Mouse (Mus musculus): ENCODE data around the gene Pter. TPM values are rescaled to one million over a fixed set of nuclear protein-coding genes. Genes with fewer than 3 reads are reported as not detected.

The Pter gene
- polyA plus RNA-seq, 1 experiment from 2014 or later = 16.1 TPM

DNA sequence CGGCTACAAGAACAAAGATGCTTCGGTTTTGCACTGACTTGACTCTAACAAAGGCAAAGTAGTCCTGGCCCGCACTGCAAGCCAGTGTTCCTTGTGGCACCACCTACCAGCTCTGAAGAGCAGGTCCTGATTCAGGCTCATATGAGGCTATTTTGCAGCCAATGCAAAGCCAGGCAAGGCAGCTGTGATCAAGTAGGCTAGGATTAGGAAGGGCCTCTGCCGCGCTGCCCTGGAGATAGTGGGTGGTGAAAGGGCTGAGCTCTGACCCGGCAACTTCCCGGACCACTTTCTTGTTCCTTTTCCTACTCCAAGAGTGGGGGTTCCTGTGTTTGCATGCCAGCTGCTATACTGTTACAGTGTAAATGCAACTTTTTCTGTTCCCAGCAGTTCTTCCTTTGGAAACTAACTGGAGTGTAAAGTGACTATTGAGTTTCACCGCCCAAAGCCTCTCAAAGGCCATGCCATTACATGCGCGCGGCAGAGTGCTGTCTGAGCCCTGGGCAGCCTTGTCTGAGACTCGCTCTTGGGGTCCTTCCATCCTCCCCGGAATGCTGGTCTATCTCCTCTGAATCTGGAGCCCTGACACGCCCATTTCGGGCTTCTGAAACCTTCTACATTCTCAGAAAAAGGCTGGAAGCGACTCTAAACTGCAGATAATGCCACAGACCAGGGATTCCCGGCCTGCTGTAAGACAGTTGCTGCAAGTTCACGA is 85.6 kb downstream of the Pter start:
- Histone ChIP-seq H3K4me3 (replicated peaks) (peak overlapping the region; percentile 60), H3K9me3 (no peaks in the 10 kb centered on the region), H3K4me2 (peak overlapping the region; percentile 99), H3K4me1 (replicated peaks) (peaks cover 19% of the 10 kb centered on the region), H3K36me3 (no peaks in the 10 kb centered on the region), H3K27ac (no peak overlapping the region), H3K9ac (replicated peaks) (peak overlapping the region; percentile 59; the same call in 1 of the 2 replicates), H3K27me3 (peaks cover 52% of the 10 kb centered on the region)
- 7% methylated on average over 18 of the region's 18 CpGs for WGBS
- 0 out of 2 replicates have a peak, but pooled peaks have one; percentile 33 for ATAC-seq (ENCODE audit: insufficient number of reproducible peaks, insufficient read depth, low FRiP score, low TSS enrichment, low read depth)

DNA sequence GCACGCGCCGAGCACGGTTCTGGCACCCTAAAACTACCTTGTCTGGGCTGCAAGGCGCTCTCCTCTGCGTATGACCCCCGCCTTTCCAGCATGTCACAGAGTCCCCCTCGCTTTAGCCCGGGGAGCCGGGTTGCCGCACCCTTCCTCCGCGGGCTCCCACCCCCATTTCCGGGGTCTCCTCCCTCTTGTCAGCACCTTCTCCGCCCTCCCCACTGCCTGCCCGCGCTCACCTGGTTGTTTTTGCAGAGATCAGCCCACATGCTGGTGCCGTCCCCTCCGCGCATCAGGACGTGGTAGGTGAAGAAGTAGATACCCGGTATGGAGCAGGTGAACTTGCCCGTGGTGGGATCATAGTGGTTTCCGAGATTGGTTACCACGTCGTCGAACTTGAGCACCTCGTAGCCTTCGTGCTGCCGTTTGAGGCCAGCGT is 86.2 kb downstream of the Pter start:
- Histone ChIP-seq H3K4me1 (replicated peaks) (peaks cover 19% of the 10 kb centered on the region), H3K9ac (replicated peaks) (peak overlapping the region; percentile 59), H3K36me3 (no peaks in the 10 kb centered on the region), H3K4me3 (replicated peaks) (peak overlapping the region; percentile 60), H3K27me3 (peaks cover 52% of the 10 kb centered on the region), H3K4me2 (peak overlapping the region; percentile 99), H3K9me3 (no peaks in the 10 kb centered on the region), H3K27ac (no peak overlapping the region)
- under 1% methylated on average over 31 of the region's 31 CpGs for WGBS
- ATAC-seq (ENCODE audit: insufficient number of reproducible peaks, insufficient read depth, low FRiP score, low TSS enrichment, low read depth) = peak; percentile 53

DNA sequence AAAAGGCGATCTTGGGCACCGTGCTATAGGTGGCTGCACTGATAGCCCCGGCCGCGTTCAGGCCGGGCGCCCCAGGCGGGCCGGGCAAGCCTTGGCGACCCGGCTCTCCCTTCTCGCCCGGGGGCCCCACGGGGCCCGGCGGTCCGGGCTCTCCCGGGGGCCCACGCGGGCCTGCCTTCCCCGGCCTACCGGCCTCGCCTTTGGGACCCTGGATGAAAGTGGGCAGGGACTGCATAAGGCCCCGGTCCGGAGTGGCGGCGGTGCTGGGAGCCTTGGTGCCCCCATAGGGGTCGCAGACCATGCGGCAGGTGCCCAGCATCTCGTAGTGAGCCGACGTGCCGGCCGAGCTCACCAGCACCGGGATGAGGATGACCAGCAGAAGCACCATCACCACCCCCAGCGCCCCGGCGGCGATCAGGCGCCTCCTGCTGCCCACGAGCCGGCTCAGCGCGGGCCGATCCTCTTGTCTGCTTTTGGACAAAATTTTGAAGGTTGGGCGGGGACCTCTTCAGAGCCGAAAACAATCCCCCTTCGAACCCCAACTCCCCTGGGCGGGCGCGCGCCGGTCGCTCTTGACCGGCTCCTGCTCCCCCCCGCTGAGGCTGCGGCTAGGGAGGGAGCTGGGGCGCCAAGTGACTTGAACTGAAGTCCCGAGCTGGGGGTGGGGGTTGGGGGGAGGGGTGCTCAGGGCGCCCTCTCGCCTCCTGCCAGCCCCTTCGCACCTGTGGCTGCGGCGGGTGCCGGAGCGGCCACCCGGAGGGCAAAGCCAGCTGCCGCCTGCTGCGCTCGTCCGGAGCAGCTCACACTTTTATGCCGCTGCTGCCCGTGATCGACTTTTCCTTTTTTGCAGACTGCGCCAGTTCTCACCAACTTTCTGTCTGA is 86.9 kb downstream of the Pter start:
- Histone ChIP-seq H3K9me3 (no peaks in the 10 kb centered on the region), H3K27me3 (peaks cover 52% of the 10 kb centered on the region), H3K4me2 (peak overlapping the region; percentile 99), H3K36me3 (no peaks in the 10 kb centered on the region), H3K9ac (replicated peaks) (peak overlapping the region; percentile 59), H3K4me1 (replicated peaks) (peaks cover 19% of the 10 kb centered on the region), H3K27ac (no peak overlapping the region), H3K4me3 (replicated peaks) (peak overlapping the region; percentile 60)
- under 1% methylated on average over 74 of the region's 75 CpGs for WGBS
- peak; percentile 61; the same call in 1 of the 2 replicates for ATAC-seq (ENCODE audit: insufficient number of reproducible peaks, insufficient read depth, low FRiP score, low TSS enrichment, low read depth)

DNA sequence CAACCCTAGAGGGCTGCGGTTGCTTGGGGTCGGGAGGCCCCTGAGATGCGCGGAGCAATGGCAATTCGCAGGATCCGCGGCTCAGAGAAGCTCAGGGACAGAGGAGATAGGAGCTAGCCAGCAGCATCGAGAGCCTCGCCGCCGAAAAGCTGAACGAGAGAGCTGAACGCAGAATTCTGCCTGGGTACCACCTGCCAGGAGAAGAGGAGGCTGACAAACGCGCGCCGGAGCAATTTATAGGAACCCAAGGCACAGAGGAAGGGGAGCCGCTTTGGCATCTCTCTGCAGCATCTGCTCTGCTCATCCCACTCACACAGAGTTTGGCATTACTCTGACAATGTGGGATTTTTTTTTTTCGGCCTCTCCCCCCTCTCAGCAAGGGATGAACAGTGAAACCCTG is 87.6 kb downstream of the Pter start, which contains the start of gene C1ql3:
Gene C1ql3 (minus strand): TSS at position 335 of the 400 bp plus-strand sequence.
- H3K9ac ChIP-seq (replicated peaks) = peak within 1 kb of the TSS; percentile 59
- no peak for ATAC-seq (ENCODE audit: insufficient number of reproducible peaks, insufficient read depth, low FRiP score, low TSS enrichment, low read depth)
- WGBS = under 1% methylated on average over 19 of the region's 19 CpGs
- H3K4me3 ChIP-seq (replicated peaks) = peak within 1 kb of the TSS; percentile 60
- no peak within 1 kb of the TSS for H3K27ac ChIP-seq
- H3K4me1 ChIP-seq (replicated peaks) = peaks cover 19% of the 10 kb centered on the region
- no peaks in the 10 kb centered on the region for H3K9me3 ChIP-seq
- H3K4me2 ChIP-seq = peak within 1 kb of the TSS; percentile 99
- H3K36me3 ChIP-seq = no peaks in the 10 kb centered on the region
- H3K27me3 ChIP-seq = peaks cover 52% of the 10 kb centered on the region

- H3K36me3 ChIP-seq = no peaks in the 10 kb centered on the region
- no peak overlapping the region for H3K9ac ChIP-seq (replicated peaks)
- 20% methylated on average over 3 of the region's 3 CpGs for WGBS
- peak overlapping the region; percentile 99 for H3K4me2 ChIP-seq
- peaks cover 19% of the 10 kb centered on the region for H3K4me1 ChIP-seq (replicated peaks)
- H3K9me3 ChIP-seq = no peaks in the 10 kb centered on the region
- no peak for ATAC-seq (ENCODE audit: insufficient number of reproducible peaks, insufficient read depth, low FRiP score, low TSS enrichment, low read depth)
- no peak overlapping the region for H3K27ac ChIP-seq
- H3K4me3 ChIP-seq (replicated peaks) = peak overlapping the region; percentile 60; the same call in 1 of the 2 replicates
- H3K27me3 ChIP-seq = peaks cover 52% of the 10 kb centered on the region
Measured at GRCm38 (mm10) chr2:13011973-13012372, 88.1 kb downstream of the Pter start.

DNA sequence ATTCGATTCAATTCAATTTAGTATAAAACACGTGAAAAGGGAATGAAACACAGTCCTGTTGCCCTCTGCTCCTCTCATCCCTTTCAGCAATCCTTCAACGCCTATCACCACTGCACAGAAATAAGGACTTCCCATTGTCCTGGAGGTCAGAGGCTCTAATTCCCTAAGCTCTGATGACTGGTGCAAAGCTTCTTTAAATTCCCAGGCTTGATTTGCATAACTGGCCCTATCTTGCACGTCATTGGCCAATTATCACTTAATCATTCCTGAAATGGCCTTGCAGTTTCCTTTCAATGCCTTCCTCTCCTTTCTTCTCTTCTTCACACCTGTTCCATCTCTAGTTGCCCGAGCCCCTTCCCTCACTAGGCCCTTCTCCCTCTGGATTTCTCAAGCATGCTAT is 94.5 kb downstream of the Pter start:
- H3K27ac ChIP-seq = no peak overlapping the region
- H3K27me3 ChIP-seq = peaks cover 5% of the 10 kb centered on the region; the same call in 1 of the 2 replicates
- no peak overlapping the region for H3K4me3 ChIP-seq (replicated peaks)
- no peak overlapping the region for H3K9ac ChIP-seq (replicated peaks)
- no peaks in the 10 kb centered on the region for H3K9me3 ChIP-seq
- H3K4me1 ChIP-seq (replicated peaks) = no peaks in the 10 kb centered on the region
- 51% methylated on average over 5 of the region's 5 CpGs for WGBS
- no peaks in the 10 kb centered on the region for H3K36me3 ChIP-seq
- H3K4me2 ChIP-seq = no peak overlapping the region
- no peak for ATAC-seq (ENCODE audit: insufficient number of reproducible peaks, insufficient read depth, low FRiP score, low TSS enrichment, low read depth)

DNA sequence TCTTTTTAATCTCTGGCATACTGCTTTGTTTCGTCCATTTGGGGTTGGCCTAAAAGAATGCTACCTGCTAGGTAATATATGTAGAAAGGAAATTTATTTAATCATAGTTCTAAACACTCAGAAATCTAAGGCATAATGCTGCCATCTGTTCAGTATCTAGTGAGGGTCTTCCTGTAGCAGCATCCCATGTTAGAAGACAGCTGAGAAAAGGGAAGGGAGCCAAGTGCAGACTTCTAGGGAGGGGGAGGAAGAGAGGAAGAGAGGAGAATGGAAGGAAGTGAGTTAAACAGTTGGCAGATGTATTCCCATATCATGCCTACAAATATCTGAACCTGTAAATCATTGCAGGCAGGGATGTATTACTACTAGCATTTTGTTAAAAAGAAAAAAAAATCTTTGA is 95.0 kb downstream of the Pter start:
- H3K36me3 ChIP-seq = no peaks in the 10 kb centered on the region
- H3K4me2 ChIP-seq = no peak overlapping the region
- H3K27ac ChIP-seq = no peak overlapping the region
- no peak for ATAC-seq (ENCODE audit: insufficient number of reproducible peaks, insufficient read depth, low FRiP score, low TSS enrichment, low read depth)
- H3K9me3 ChIP-seq = no peaks in the 10 kb centered on the region
- no peak overlapping the region for H3K9ac ChIP-seq (replicated peaks)
- no peak overlapping the region for H3K4me3 ChIP-seq (replicated peaks)
- 85% methylated on average over 1 of the region's 1 CpGs for WGBS
- H3K4me1 ChIP-seq (replicated peaks) = no peaks in the 10 kb centered on the region
- H3K27me3 ChIP-seq = peaks cover under 1% of the 10 kb centered on the region; the same call in 1 of the 2 replicates

DNA sequence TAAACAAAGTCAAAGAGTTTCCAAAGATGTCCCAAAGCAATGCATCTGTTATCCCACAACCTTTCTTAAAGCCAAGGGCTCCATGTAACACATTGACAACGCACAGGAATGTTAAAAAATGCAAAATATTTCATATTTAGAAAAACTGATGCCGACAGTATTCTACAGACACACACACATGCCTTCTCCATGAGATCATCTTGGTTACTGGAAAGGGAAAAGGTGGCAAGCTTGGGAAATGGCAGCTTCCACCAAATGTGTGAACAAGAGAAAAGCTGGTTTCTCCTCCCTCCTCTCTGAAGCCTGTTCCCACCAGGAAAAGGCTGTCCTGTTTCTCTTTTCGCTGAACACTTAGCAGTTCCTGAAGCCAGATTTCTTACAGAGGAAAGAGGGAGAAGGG is 114.9 kb downstream of the Pter start:
- H3K4me2 ChIP-seq = no peak overlapping the region
- no peaks in the 10 kb centered on the region for H3K9me3 ChIP-seq
- WGBS = 80% methylated on average over 3 of the region's 3 CpGs
- no peak overlapping the region for H3K9ac ChIP-seq (replicated peaks)
- no peaks in the 10 kb centered on the region for H3K4me1 ChIP-seq (replicated peaks)
- no peaks in the 10 kb centered on the region for H3K27me3 ChIP-seq
- no peak overlapping the region for H3K27ac ChIP-seq
- ATAC-seq (ENCODE audit: insufficient number of reproducible peaks, insufficient read depth, low FRiP score, low TSS enrichment, low read depth) = no peak
- no peak overlapping the region for H3K4me3 ChIP-seq (replicated peaks)
- H3K36me3 ChIP-seq = no peaks in the 10 kb centered on the region

GRCm38 (mm10) chr2:13039785-13040184 is 115.9 kb downstream of the Pter start:
- Histone ChIP-seq H3K4me3 (replicated peaks) (no peak overlapping the region), H3K27me3 (no peaks in the 10 kb centered on the region), H3K9ac (replicated peaks) (no peak overlapping the region), H3K4me2 (no peak overlapping the region), H3K36me3 (no peaks in the 10 kb centered on the region), H3K27ac (no peak overlapping the region), H3K4me1 (replicated peaks) (no peaks in the 10 kb centered on the region), H3K9me3 (no peaks in the 10 kb centered on the region)
- no peak for ATAC-seq (ENCODE audit: insufficient number of reproducible peaks, insufficient read depth, low FRiP score, low TSS enrichment, low read depth)
- WGBS = 96% methylated on average over 4 of the region's 4 CpGs

GRCm38 (mm10) chr2:13044555-13044954 is 120.7 kb downstream of the Pter start:
- Histone ChIP-seq H3K36me3 (no peaks in the 10 kb centered on the region), H3K27ac (no peak overlapping the region), H3K9ac (replicated peaks) (no peak overlapping the region), H3K4me1 (replicated peaks) (no peaks in the 10 kb centered on the region), H3K27me3 (no peaks in the 10 kb centered on the region), H3K9me3 (no peaks in the 10 kb centered on the region), H3K4me2 (no peak overlapping the region), H3K4me3 (replicated peaks) (no peak overlapping the region)
- 90% methylated on average over 4 of the region's 4 CpGs for WGBS
- ATAC-seq (ENCODE audit: insufficient number of reproducible peaks, insufficient read depth, low FRiP score, low TSS enrichment, low read depth) = no peak

GRCm38 (mm10) chr2:13048649-13049048 is 124.8 kb downstream of the Pter start:
- Histone ChIP-seq H3K27me3 (no peaks in the 10 kb centered on the region), H3K36me3 (no peaks in the 10 kb centered on the region), H3K4me3 (replicated peaks) (no peak overlapping the region), H3K4me2 (no peak overlapping the region), H3K9me3 (no peaks in the 10 kb centered on the region), H3K27ac (no peak overlapping the region), H3K4me1 (replicated peaks) (no peaks in the 10 kb centered on the region), H3K9ac (replicated peaks) (no peak overlapping the region)
- 88% methylated on average over 6 of the region's 6 CpGs for WGBS
- no peak for ATAC-seq (ENCODE audit: insufficient number of reproducible peaks, insufficient read depth, low FRiP score, low TSS enrichment, low read depth)

Data from limb, embryonic 12.5 days (tissue).